Mouse (Mus musculus) hindbrain, embryonic 10.5 days (tissue): ENCODE data around the gene Olfr316. TPM values are rescaled to one million over a fixed set of nuclear protein-coding genes. Genes with fewer than 3 reads are reported as not detected.
"Not testable (repeated sequence)": the region's sequence is repeated elsewhere in the genome, so short reads cannot be mapped to it uniquely, and the experiment has no call there.

ENCODE experiments used
- DNase-seq: peaks from one replicate; pipeline ENCODE4 v3.0.0-alpha.2; 2017; ENCODE audit warnings: low spot score
- H3K27ac ChIP-seq: fragments of 300-500 bp; sonication (generic); 2 replicates; pipeline ENCODE4 v1.5.1; 2016; ENCODE audit warnings: mild to moderate bottlenecking, moderate library complexity
- H3K27me3 ChIP-seq: fragments of 300-500 bp; sonication (generic); 2 replicates; pipeline ENCODE4 v1.6.1; 2016; ENCODE audit warnings: mild to moderate bottlenecking; ENCODE audit not compliant: poor library complexity, insufficient read depth, severe bottlenecking
- H3K36me3 ChIP-seq: fragments of 300-500 bp; sonication (generic); 2 replicates; pipeline ENCODE4 v1.6.1; 2016; ENCODE audit warnings: mild to moderate bottlenecking, moderate library complexity
- H3K4me1 ChIP-seq: fragments of 300-500 bp; sonication (generic); replicated peaks from 2 replicates; pipeline ENCODE4 v1.6.1; 2016; ENCODE audit warnings: mild to moderate bottlenecking
- H3K4me3 ChIP-seq: fragments of 300-500 bp; sonication (generic); 2 replicates; pipeline ENCODE4 v1.5.1; 2016; ENCODE audit warnings: mild to moderate bottlenecking, moderate library complexity
- H3K9me3 ChIP-seq: fragments of 300-500 bp; sonication (generic); 2 replicates; pipeline ENCODE4 v1.6.1; 2016; ENCODE audit warnings: mild to moderate bottlenecking, moderate library complexity
- WGBS: fragments of 180-500 bp; shearing (Covaris S2); methylation state at CpG from one replicate; pipeline ENCODE4 v1.1.7; 2016; 5-methylcytosine and 5-hydroxymethylcytosine counted together
- polyA plus RNA-seq: library from polyadenylated mRNA; unstranded; fragments of >200 nt; fragmentation: Nextera tagmentation; extraction: Ambion mirVana; gene quantifications from 2 replicates; pipeline ENCODE4 v1.2.1, GENCODE M21; 2016

Olfr316 gene
- polyA plus RNA-seq: not detected in 2 replicates

GRCm38 (mm10) chr11:58752434-58752833 lies at the start of gene Olfr316:
Gene Olfr316 (plus strand): TSS chr11:58752734.
- no peaks in the 10 kb centered on the region for H3K27me3 ChIP-seq
- no peak for DNase-seq
- no peaks in the 10 kb centered on the region for H3K36me3 ChIP-seq
- H3K9me3 ChIP-seq: no peaks in the 10 kb centered on the region
- H3K27ac ChIP-seq: no peak within 1 kb of the TSS
- no peak within 1 kb of the TSS for H3K4me3 ChIP-seq
- H3K4me1 ChIP-seq: no peaks in the 10 kb centered on the region
- WGBS: 90% methylated on average over 2 of the region's 2 CpGs

DNA sequence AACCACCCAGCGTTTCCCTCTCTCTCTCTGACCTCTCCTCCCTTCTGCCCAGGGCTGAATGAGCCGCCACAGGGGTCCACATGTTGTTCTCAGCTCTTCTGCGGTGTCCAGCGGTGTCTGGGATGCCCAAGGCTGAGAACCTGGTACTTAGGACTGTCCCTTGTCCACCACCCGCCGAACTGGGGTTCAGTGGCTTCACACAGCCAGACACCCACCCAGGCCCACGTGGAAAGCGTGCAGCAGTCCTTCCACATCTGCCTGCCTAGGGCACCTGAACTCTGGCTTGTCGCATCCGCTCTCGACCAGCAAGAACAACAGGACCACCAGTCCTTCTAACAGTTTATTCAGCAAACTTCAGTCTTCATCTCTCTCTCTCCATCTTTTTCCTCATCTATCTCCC lies 43.4 kb upstream of the Olfr316 start:
- H3K4me1 ChIP-seq: no peaks in the 10 kb centered on the region
- no peaks in the 10 kb centered on the region for H3K36me3 ChIP-seq
- WGBS: 81% methylated on average over 11 of the region's 11 CpGs
- no peak for DNase-seq
- H3K27ac ChIP-seq: no peak overlapping the region
- H3K9me3 ChIP-seq: no peaks in the 10 kb centered on the region
- H3K27me3 ChIP-seq: no peaks in the 10 kb centered on the region
- no peak overlapping the region for H3K4me3 ChIP-seq

DNA sequence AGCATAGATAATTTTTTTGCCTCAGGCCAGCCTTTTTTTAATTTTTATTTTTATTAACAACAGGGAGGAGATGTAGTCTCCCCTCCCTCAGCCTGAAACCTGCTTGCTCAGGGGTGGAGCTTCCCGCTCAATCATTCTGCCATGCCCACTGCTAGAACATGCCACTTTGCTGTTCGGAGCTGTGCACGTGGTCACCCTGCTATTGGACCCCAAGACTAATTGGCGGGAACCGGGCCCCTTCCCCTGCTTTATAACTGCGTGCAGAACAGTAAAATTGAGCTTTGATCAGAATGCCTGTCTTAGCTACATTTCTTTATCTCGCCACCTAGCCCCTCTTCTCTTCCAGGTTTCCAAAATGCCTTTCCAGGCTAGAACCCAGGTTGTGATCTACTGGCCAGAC lies 34.8 kb upstream of the Olfr316 start:
- not testable (repeated sequence) for H3K36me3 ChIP-seq, H3K9me3 ChIP-seq, H3K4me3 ChIP-seq, H3K27me3 ChIP-seq, DNase-seq, H3K4me1 ChIP-seq, H3K27ac ChIP-seq
- 89% methylated on average over 7 of the region's 7 CpGs for WGBS

DNA sequence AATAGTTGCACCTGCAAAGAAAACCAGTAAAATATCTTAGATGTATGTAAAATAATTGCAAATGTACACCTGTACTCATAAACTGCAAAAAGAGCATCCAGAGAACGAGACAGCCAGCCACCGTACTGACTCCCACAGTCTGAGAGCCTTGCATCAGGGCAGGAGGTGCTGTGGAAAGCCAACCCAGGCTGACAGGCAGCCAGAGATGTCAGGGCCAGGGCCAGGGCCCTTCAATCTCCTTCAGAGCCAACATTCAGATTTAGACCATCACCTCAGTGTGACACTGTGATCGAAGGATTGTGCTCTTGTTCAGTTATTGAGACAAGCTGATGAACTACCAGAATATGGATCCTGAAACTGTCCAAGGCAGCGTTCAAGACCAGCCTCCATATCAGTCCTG lies 32.8 kb upstream of the Olfr316 start:
- H3K36me3 ChIP-seq: no peaks in the 10 kb centered on the region
- no peak overlapping the region for H3K27ac ChIP-seq
- no peak overlapping the region for H3K4me3 ChIP-seq
- no peaks in the 10 kb centered on the region for H3K9me3 ChIP-seq
- 84% methylated on average over 4 of the region's 4 CpGs for WGBS
- no peak for DNase-seq
- H3K4me1 ChIP-seq: no peaks in the 10 kb centered on the region
- no peaks in the 10 kb centered on the region for H3K27me3 ChIP-seq

DNA sequence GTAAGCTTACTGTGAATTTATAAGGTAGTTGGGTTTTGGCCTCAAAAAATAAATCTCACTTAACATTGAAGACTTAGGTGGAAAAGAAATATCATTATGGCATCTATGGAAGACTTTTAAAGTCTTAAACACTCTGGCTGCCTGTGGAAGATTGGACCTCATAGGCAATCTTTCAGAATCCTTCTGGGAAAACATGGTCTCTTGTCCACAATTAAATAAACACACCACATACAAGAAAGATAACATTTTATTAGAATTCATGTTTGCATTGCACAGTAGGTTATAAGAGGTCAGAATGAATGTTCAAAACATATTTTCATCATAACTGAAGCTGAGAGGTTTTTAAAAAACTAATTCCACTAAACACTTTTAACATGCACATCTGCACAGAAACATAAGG lies 28.6 kb upstream of the Olfr316 start, which contains the start of gene Olfr318:
TSS of gene Olfr318 (minus strand) at position 101 of the 400 bp plus-strand sequence.
- H3K4me1 ChIP-seq: no peaks in the 10 kb centered on the region
- H3K9me3 ChIP-seq: no peaks in the 10 kb centered on the region
- no peak for DNase-seq
- no peaks in the 10 kb centered on the region for H3K27me3 ChIP-seq
- H3K36me3 ChIP-seq: no peaks in the 10 kb centered on the region
- no peak within 1 kb of the TSS for H3K4me3 ChIP-seq
- no peak within 1 kb of the TSS for H3K27ac ChIP-seq

- not testable (repeated sequence) for H3K36me3 ChIP-seq, H3K4me1 ChIP-seq, H3K27ac ChIP-seq, H3K4me3 ChIP-seq, H3K9me3 ChIP-seq, H3K27me3 ChIP-seq, DNase-seq
- WGBS: 87% methylated on average over 6 of the region's 6 CpGs
Observed at GRCm38 (mm10) chr11:58727896-58728650, 24.5 kb upstream of the Olfr316 start.

DNA sequence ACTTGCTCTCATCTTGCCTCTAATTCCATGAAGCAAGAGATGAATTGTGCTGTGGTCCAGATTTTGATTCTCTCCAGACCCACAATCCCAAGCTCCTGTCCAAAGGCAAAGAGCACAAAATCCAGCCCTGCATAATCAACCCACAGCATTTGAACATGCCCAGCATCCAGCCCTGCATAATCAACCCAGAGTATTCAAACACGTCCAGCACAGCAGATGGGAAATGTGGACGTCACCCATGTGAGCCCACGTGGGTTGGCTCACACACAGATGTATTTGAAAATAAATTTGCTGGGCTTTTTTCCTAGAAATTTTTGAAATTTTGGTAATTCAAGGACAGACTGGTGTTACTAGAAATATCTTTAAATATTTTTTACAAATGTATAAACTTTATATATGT lies 19.2 kb upstream of the Olfr316 start:
- H3K4me3 ChIP-seq: no peak overlapping the region
- H3K4me1 ChIP-seq: no peaks in the 10 kb centered on the region
- H3K27me3 ChIP-seq: no peaks in the 10 kb centered on the region
- DNase-seq: no peak
- H3K36me3 ChIP-seq: no peaks in the 10 kb centered on the region
- H3K9me3 ChIP-seq: no peaks in the 10 kb centered on the region
- no peak overlapping the region for H3K27ac ChIP-seq
- 68% methylated on average over 3 of the region's 3 CpGs for WGBS

DNA sequence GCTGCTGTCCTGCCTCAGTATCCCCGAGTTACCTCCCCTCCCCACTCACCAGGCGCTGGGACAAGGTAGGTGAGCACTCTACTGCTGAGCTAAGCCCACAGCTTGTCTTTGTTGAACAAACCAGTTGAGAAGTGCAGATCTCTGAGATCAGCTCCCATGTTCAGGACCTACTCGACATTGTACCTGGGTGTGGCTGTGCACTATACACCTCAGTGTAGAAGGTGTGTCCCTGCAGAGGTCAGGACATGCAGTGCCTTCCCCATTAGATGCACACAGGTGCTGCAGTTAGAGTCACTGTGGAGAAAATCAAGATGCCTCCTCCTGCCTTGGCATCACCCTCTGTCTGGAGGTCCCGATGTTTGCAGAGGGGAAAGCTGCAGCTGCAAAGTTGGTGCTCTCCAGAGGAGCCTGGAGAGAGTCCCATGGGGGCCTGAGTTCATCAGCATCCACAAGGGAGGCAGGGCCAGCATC lies 13.7 kb upstream of the Olfr316 start, which contains the start of gene Olfr317:
TSS of gene Olfr317 (minus strand) at position 421 of the 471 bp plus-strand sequence.
- DNase-seq: no peak
- H3K27ac ChIP-seq: no peak within 1 kb of the TSS
- H3K9me3 ChIP-seq: no peaks in the 10 kb centered on the region
- H3K36me3 ChIP-seq: no peaks in the 10 kb centered on the region
- no peaks in the 10 kb centered on the region for H3K27me3 ChIP-seq
- no peaks in the 10 kb centered on the region for H3K4me1 ChIP-seq
- no peak within 1 kb of the TSS for H3K4me3 ChIP-seq
- 75% methylated on average over 4 of the region's 4 CpGs for WGBS

- H3K36me3 ChIP-seq, H3K4me1 ChIP-seq, H3K27me3 ChIP-seq, H3K27ac ChIP-seq, H3K9me3 ChIP-seq, DNase-seq, H3K4me3 ChIP-seq: not testable (repeated sequence)
- WGBS: 76% methylated on average over 18 of the region's 18 CpGs
Observed at GRCm38 (mm10) chr11:58751096-58751495, 1.4 kb upstream of the Olfr316 start.

GRCm38 (mm10) chr11:58772888-58773287 lies 20.4 kb downstream of the Olfr316 start, which contains the start of gene Olfr315:
Gene Olfr315 (plus strand): TSS chr11:58773188.
- no peak within 1 kb of the TSS for H3K27ac ChIP-seq
- no peak within 1 kb of the TSS for H3K4me3 ChIP-seq
- H3K36me3 ChIP-seq: no peaks in the 10 kb centered on the region
- no peaks in the 10 kb centered on the region for H3K9me3 ChIP-seq
- no peak for DNase-seq
- H3K4me1 ChIP-seq: no peaks in the 10 kb centered on the region
- H3K27me3 ChIP-seq: no peaks in the 10 kb centered on the region

DNA sequence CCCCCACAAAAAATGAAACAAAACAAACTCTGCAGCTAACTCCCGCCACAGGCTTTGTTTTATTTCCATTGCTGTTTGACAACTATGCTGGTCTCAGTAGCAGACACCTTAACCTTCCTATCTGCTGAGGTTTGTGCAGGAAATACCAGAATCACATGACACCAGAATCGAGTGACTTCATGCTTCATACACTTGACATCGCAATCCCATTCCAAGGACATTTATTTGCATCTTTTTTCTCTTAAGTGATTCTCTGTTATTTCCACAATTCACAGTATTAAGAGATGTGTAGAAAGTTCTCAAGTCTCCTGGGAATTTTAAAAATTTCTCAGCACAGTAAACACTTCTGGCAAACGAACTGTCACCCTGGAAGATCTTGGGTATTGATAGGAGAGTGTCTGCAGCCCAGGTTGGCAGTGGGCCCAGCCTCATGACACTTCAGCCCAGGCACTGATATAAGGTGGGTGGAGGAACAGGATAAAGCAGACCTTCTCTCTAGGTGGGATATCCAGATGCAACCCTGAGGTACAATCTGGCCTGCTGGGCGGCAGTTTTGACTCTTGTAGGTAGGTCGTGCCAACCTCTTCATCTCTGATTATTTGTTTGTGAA lies 30.1 kb downstream of the Olfr316 start, which contains the start of gene Olfr314:
TSS of gene Olfr314 (plus strand) at position 473 of the 610 bp plus-strand sequence.
- H3K36me3 ChIP-seq: no peaks in the 10 kb centered on the region
- WGBS: 81% methylated on average over 6 of the region's 6 CpGs

GRCm38 (mm10) chr11:58784182-58784581 lies 31.6 kb downstream of the Olfr316 start:
- no peak overlapping the region for H3K4me3 ChIP-seq
- no peaks in the 10 kb centered on the region for H3K27me3 ChIP-seq
- H3K9me3 ChIP-seq: no peaks in the 10 kb centered on the region
- no peaks in the 10 kb centered on the region for H3K36me3 ChIP-seq
- H3K4me1 ChIP-seq: peaks cover under 1% of the 10 kb centered on the region
- WGBS: 73% methylated on average over 2 of the region's 2 CpGs
- no peak overlapping the region for H3K27ac ChIP-seq
- no peak for DNase-seq

More for the DNA sequence above, 30.1 kb downstream of the Olfr316 start, which contains the start of gene Olfr314:
- Histone ChIP-seq H3K27me3 (no peaks in the 10 kb centered on the region), H3K27ac (no peak within 1 kb of the TSS), H3K4me1 (no peaks in the 10 kb centered on the region; the same call in 1 of the 2 replicates), H3K9me3 (no peaks in the 10 kb centered on the region), H3K4me3 (no peak within 1 kb of the TSS)
- no peak for DNase-seq

- Histone ChIP-seq H3K36me3 (no peaks in the 10 kb centered on the region), H3K4me1 (peaks cover 8% of the 10 kb centered on the region), H3K9me3 (no peaks in the 10 kb centered on the region), H3K4me3 (no peak overlapping the region), H3K27ac (no peak overlapping the region), H3K27me3 (no peaks in the 10 kb centered on the region)
- DNase-seq: no peak
- WGBS: 89% methylated on average over 10 of the region's 10 CpGs
Observed at GRCm38 (mm10) chr11:58787651-58788050, 35.1 kb downstream of the Olfr316 start.
